Comparison of ENCODE assay signal across 17 mouse cellular contexts in the genomic region with DNA sequence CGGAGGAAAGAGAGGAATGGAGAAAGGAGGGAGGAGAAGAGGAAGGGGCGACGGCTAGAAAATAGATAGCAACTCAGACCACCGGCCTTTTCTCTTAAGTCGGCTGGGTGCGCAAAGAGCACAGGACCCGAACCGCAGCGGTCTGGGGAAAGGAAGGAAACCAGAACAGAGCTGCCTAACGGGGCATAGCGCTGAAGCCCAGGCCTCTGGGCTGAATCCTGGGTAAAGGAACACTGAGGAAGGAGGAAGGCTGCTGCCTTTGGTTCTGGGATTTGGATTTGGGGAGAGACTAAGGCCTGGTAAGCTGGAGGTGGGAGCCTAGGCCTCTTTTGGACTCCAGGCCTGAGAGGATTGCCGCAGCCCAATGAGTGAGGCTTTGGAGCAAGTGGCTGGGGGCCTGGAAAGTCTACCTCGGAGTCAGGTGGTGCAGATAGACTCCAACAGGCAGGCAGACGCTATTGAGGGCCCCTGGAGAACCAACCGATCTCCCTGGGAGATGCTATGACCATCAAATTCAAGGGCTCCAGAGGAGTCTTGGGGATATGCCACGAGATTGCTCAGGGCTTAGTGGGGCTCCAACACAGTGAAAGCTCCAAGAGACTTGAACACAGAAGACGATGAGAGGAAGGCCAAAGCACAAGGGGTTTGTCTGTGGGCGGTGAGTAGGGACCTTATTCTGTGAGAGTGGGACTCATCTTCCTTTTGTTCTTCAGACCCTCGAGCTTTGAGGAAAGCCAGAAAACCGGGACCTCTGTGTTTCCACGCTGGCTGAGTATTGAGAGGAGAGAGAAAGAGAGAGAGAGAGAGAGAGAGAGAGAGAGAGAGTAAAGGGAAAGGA. TPM values are rescaled to one million over a fixed set of nuclear protein-coding genes. Genes with fewer than 3 reads are reported as not detected.
DNase-seq lines count a peak whose midpoint lies in the region; ATAC-seq and TF ChIP-seq lines count a peak whose summit lies in the region.
"Had no signal": no experiment of that assay in that cellular context is flagged by ENCODE, and none has a peak within 500 bp of the region (broad histone marks: within the 10 kb centered on the region; RNA-seq: fewer than 3 reads in every experiment).

No protein-coding gene starts in this region.

- H3K4me2 ChIP-seq in liver, postnatal 0 days (ENCODE audit: low read depth, low read length) = no peak overlapping the region
- H3K4me2 ChIP-seq in neural tube, embryonic 15.5 days = peak overlapping the region; percentile 53

- peaks cover 28% of the 10 kb centered on the region for H3K4me1 ChIP-seq in heart, embryonic 10.5 days
- peaks cover 3% of the 10 kb centered on the region; the same call in 1 of the 2 replicates for H3K4me1 ChIP-seq in liver, postnatal 0 days (ENCODE audit: insufficient read depth)
- H3K4me1 ChIP-seq in limb, embryonic 10.5 days = peaks cover 81% of the 10 kb centered on the region
- peaks cover 14% of the 10 kb centered on the region for H3K4me1 ChIP-seq in neural tube, embryonic 15.5 days

- no peak overlapping the region for H3K27ac ChIP-seq in heart, embryonic 10.5 days
- no peak overlapping the region for H3K27ac ChIP-seq in liver, postnatal 0 days (ENCODE audit: low read depth)
- peak overlapping the region; percentile 99 for H3K27ac ChIP-seq in limb, embryonic 10.5 days
- H3K27ac ChIP-seq in neural tube, embryonic 15.5 days (replicated peaks) = peak overlapping the region; percentile 81

- H3K4me3 ChIP-seq in heart, embryonic 10.5 days = no peak overlapping the region
- H3K4me3 ChIP-seq in liver, postnatal 0 days (ENCODE audit: low read depth, low read length) = no peak overlapping the region
- peak overlapping the region; percentile 80 for H3K4me3 ChIP-seq in limb, embryonic 10.5 days
- H3K4me3 ChIP-seq in neural tube, embryonic 15.5 days (replicated peaks) = peak overlapping the region; percentile 46

- H3K9ac ChIP-seq in liver, postnatal 0 days (replicated peaks) = no peak overlapping the region
- H3K9ac ChIP-seq in neural tube, embryonic 15.5 days (replicated peaks) = peak overlapping the region; percentile 47; the same call in 1 of the 2 replicates
- H3K9ac ChIP-seq: heart, embryonic 12.5 days; lung, embryonic 14.5 days had no signal

- 1% methylated on average over 21 of the region's 21 CpGs for WGBS in heart, embryonic 10.5 days
- WGBS in liver, postnatal 0 days (ENCODE audit: insufficient replicate concordance) = 2% methylated on average over 21 of the region's 21 CpGs
- 3% methylated on average over 21 of the region's 21 CpGs for WGBS in limb, embryonic 10.5 days
- 4% methylated on average over 21 of the region's 21 CpGs for WGBS in neural tube, embryonic 15.5 days

- no peaks in the 10 kb centered on the region for H3K9me3 ChIP-seq in heart, embryonic 10.5 days
- no peaks in the 10 kb centered on the region for H3K9me3 ChIP-seq in liver, postnatal 0 days (ENCODE audit: low read length)
- no peaks in the 10 kb centered on the region for H3K9me3 ChIP-seq in limb, embryonic 10.5 days (replicated peaks)
- H3K9me3 ChIP-seq in neural tube, embryonic 15.5 days (replicated peaks) = no peaks in the 10 kb centered on the region
- H3K9me3 ChIP-seq: heart, embryonic 12.5 days had no signal

- H3K36me3 ChIP-seq in heart, embryonic 10.5 days = no peaks in the 10 kb centered on the region
- H3K36me3 ChIP-seq in liver, postnatal 0 days (replicated peaks; ENCODE audit: insufficient read depth, low read length) = no peaks in the 10 kb centered on the region
- peaks cover 8% of the 10 kb centered on the region; the same call in 1 of the 2 replicates for H3K36me3 ChIP-seq in limb, embryonic 10.5 days
- H3K36me3 ChIP-seq in neural tube, embryonic 15.5 days = no peaks in the 10 kb centered on the region
- H3K36me3 ChIP-seq: heart, embryonic 12.5 days had no signal

- no peak for ATAC-seq in liver, postnatal 0 days
- ATAC-seq in neural tube, embryonic 15.5 days (ENCODE audit: low FRiP score) = no peak

- TF ChIP-seq EP300 in liver, postnatal 0 days (IDR thresholded peaks at IDR 0.05; ENCODE audit: low read depth) = no peak

- no peak for TF ChIP-seq CTCF in liver, postnatal 0 days (IDR thresholded peaks at IDR 0.05; ENCODE audit: low read depth)

- peak; percentile 53 for DNase-seq in heart, adult 11 months
- no peak for DNase-seq in heart, embryonic 10.5 days (ENCODE audit: low spot score)
- DNase-seq in liver, postnatal 0 days = peak; percentile 12
- no peak for DNase-seq in liver
- DNase-seq in limb, embryonic 10.5 days (ENCODE audit: low spot score) = peak; percentile 67
- DNase-seq in lung, postnatal 10 days = no peak
- DNase-seq in embryo, embryonic 11 days = no peak
- DNase-seq: cerebellum, postnatal 25 days; gastrocnemius, postnatal 14 days; heart, postnatal 4 days; lung, embryonic 14.5 days had no signal

- H3K27me3 ChIP-seq in heart, embryonic 10.5 days (ENCODE audit: insufficient read depth, poor library complexity, severe bottlenecking) = peaks cover 100% of the 10 kb centered on the region
- peaks cover 100% of the 10 kb centered on the region for H3K27me3 ChIP-seq in liver, postnatal 0 days (ENCODE audit: insufficient read depth, low read length)
- H3K27me3 ChIP-seq in limb, embryonic 10.5 days (ENCODE audit: low read depth, poor library complexity, severe bottlenecking) = peaks cover 97% of the 10 kb centered on the region
- H3K27me3 ChIP-seq in neural tube, embryonic 15.5 days (replicated peaks) = peaks cover 85% of the 10 kb centered on the region

RNA-seq across cellular contexts. Expression of gene Hoxd11, which starts 1.4 kb away (rescaled TPM):
- 0.07 and 2.1 TPM in 2 replicates for polyA plus RNA-seq in heart, embryonic 10.5 days (2016; fragmentation: Nextera tagmentation; extraction: Ambion mirVana)
- polyA plus RNA-seq in liver, postnatal 0 days (2015; fragmentation: Nextera tagmentation; extraction: Ambion mirVana) = not detected in 2 replicates
- 31.0 and 34.6 TPM in 2 replicates for polyA plus RNA-seq in limb, embryonic 10.5 days (2016; fragmentation: Nextera tagmentation; extraction: Ambion mirVana)
- 4.1 and 9.2 TPM in 2 replicates for polyA plus RNA-seq in neural tube, embryonic 15.5 days (2015; fragmentation: Nextera tagmentation; extraction: Ambion mirVana)
- polyA plus RNA-seq: embryonic facial prominence, embryonic 11.5 days; heart, embryonic 12.5 days; liver, adult 2 months; lung, embryonic 14.5 days; midbrain, postnatal 0 days; stomach, embryonic 14.5 days had no signal

RNA-seq across cellular contexts. Expression of gene Hoxd12, which starts 6.0 kb away (rescaled TPM):
- 1.1 TPM in 1 of 2 replicates, not detected in the other for polyA plus RNA-seq in heart, embryonic 10.5 days (2016; fragmentation: Nextera tagmentation; extraction: Ambion mirVana)
- polyA plus RNA-seq in liver, postnatal 0 days (2015; fragmentation: Nextera tagmentation; extraction: Ambion mirVana) = not detected in 2 replicates
- polyA plus RNA-seq in limb, embryonic 10.5 days (2016; fragmentation: Nextera tagmentation; extraction: Ambion mirVana) = 26.0 and 44.8 TPM in 2 replicates
- 0.38 and 0.43 TPM in 2 replicates for polyA plus RNA-seq in neural tube, embryonic 15.5 days (2015; fragmentation: Nextera tagmentation; extraction: Ambion mirVana)
- polyA plus RNA-seq: embryonic facial prominence, embryonic 11.5 days; liver, adult 2 months; lung, embryonic 14.5 days; midbrain, postnatal 0 days; stomach, embryonic 14.5 days had no signal

RNA-seq across cellular contexts. Expression of gene Hoxd10, which starts 10.9 kb away (rescaled TPM):
- 2.3 TPM in 1 of 2 replicates, not detected in the other for polyA plus RNA-seq in heart, embryonic 10.5 days (2016; fragmentation: Nextera tagmentation; extraction: Ambion mirVana)
- not detected in 2 replicates for polyA plus RNA-seq in liver, postnatal 0 days (2015; fragmentation: Nextera tagmentation; extraction: Ambion mirVana)
- 51.1 and 68.0 TPM in 2 replicates for polyA plus RNA-seq in limb, embryonic 10.5 days (2016; fragmentation: Nextera tagmentation; extraction: Ambion mirVana)
- 61.8 and 83.6 TPM in 2 replicates for polyA plus RNA-seq in neural tube, embryonic 15.5 days (2015; fragmentation: Nextera tagmentation; extraction: Ambion mirVana)
- polyA plus RNA-seq: embryonic facial prominence, embryonic 11.5 days; heart, embryonic 12.5 days; liver, adult 2 months; lung, embryonic 14.5 days; midbrain, postnatal 0 days; stomach, embryonic 14.5 days had no signal

RNA-seq across cellular contexts. Expression of gene Hoxd13, which starts 12.7 kb away (rescaled TPM):
- polyA plus RNA-seq in heart, embryonic 10.5 days (2016; fragmentation: Nextera tagmentation; extraction: Ambion mirVana) = 0.40 TPM in 1 of 2 replicates, not detected in the other
- polyA plus RNA-seq in liver, postnatal 0 days (2015; fragmentation: Nextera tagmentation; extraction: Ambion mirVana) = not detected in 2 replicates
- 9.3 and 17.8 TPM in 2 replicates for polyA plus RNA-seq in limb, embryonic 10.5 days (2016; fragmentation: Nextera tagmentation; extraction: Ambion mirVana)
- polyA plus RNA-seq in neural tube, embryonic 15.5 days (2015; fragmentation: Nextera tagmentation; extraction: Ambion mirVana) = 0.14 and 0.20 TPM in 2 replicates
- polyA plus RNA-seq: embryonic facial prominence, embryonic 11.5 days; liver, adult 2 months; lung, embryonic 14.5 days; midbrain, postnatal 0 days; stomach, embryonic 14.5 days had no signal

RNA-seq across cellular contexts. Expression of gene Hoxd9, which starts 16.7 kb away (rescaled TPM):
- 3.0 TPM in 1 of 2 replicates, not detected in the other for polyA plus RNA-seq in heart, embryonic 10.5 days (2016; fragmentation: Nextera tagmentation; extraction: Ambion mirVana)
- not detected in 2 replicates for polyA plus RNA-seq in liver, postnatal 0 days (2015; fragmentation: Nextera tagmentation; extraction: Ambion mirVana)
- 38.0 and 52.3 TPM in 2 replicates for polyA plus RNA-seq in limb, embryonic 10.5 days (2016; fragmentation: Nextera tagmentation; extraction: Ambion mirVana)
- polyA plus RNA-seq in neural tube, embryonic 15.5 days (2015; fragmentation: Nextera tagmentation; extraction: Ambion mirVana) = 20.0 and 21.3 TPM in 2 replicates
- polyA plus RNA-seq: liver, adult 2 months; midbrain, postnatal 0 days had no signal

Comparison
In these comparisons a context has a peak if more than half of its experiments do, and no peak if none do; other contexts are left out.
1. DNase-seq: peak in heart, adult 11 months (single experiment), liver, postnatal 0 days (single experiment) and limb, embryonic 10.5 days (single experiment); none in heart, embryonic 10.5 days (single experiment), liver (single experiment), lung, postnatal 10 days (single experiment) and embryo, embryonic 11 days (single experiment).
2. H3K27ac ChIP-seq: peak in limb, embryonic 10.5 days (single experiment) and neural tube, embryonic 15.5 days (single experiment); none in heart, embryonic 10.5 days (single experiment) and liver, postnatal 0 days (single experiment).
3. H3K4me3 ChIP-seq: peak in limb, embryonic 10.5 days (single experiment) and neural tube, embryonic 15.5 days (single experiment); none in heart, embryonic 10.5 days (single experiment) and liver, postnatal 0 days (single experiment).
4. RNA of gene Hoxd12, which starts 6.0 kb away (polyA plus RNA-seq): 26.0 to 44.8 TPM in limb, embryonic 10.5 days; 1.1 TPM in heart, embryonic 10.5 days, 0.38 to 0.43 TPM in neural tube, embryonic 15.5 days and not detected in liver, postnatal 0 days; every median in the first group is over 10 times any median in the second.
5. RNA of gene Hoxd10, which starts 10.9 kb away (polyA plus RNA-seq): 61.8 to 83.6 TPM in neural tube, embryonic 15.5 days and 51.1 to 68.0 TPM in limb, embryonic 10.5 days; 2.3 TPM in heart, embryonic 10.5 days and not detected in liver, postnatal 0 days; every median in the first group is over 10 times any median in the second.